Mouse (Mus musculus) adrenal gland, adult 2 months (tissue): Measurements from ENCODE around the gene Gaa. TPM values are rescaled to one million over a fixed set of nuclear protein-coding genes. Genes with fewer than 3 reads are reported as not detected.
A peak's percentile ranks its signal among the peaks of the same experiment; 100 is the strongest.

Experiments used
- DNase-seq: peaks from one replicate; pipeline ENCODE4 v3.0.0; 2021
- polyA plus RNA-seq: library from polyadenylated mRNA; depleted of rRNA; stranded (reverse); fragments of >200 nt; gene quantifications from 2 replicates; pipeline ENCODE4 v1.2.3, GENCODE M21; 2012; rRNA removed
- total RNA-seq, 2 experiments: library from RNA; stranded (reverse); gene quantifications; 2 replicates each; pipeline ENCODE4 v1.2.3; 2021

Gene Gaa
- total and polyA plus RNA-seq, 3 experiments: 119 to 377 (median 123) TPM

DNA sequence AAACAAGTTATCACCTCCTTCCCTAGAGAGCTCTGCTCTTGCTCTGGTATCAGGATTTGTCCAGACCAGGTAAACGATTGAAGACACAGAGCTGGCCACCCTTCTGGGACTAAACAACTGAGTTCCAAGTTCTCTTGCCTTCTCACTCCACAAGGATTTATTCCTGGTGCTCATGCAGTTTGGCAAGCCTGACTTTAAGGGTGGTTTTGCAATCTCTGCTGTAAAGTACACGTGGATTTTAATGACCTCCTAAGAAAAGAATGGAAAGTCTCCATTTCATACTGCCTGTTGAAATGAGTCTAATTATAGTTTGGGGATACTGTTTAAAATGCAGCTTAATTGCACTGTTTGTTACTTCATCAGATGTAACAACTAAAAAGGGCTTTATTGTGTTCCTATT is 33.3 kb downstream of the Gaa start:
- no peak for DNase-seq

DNA sequence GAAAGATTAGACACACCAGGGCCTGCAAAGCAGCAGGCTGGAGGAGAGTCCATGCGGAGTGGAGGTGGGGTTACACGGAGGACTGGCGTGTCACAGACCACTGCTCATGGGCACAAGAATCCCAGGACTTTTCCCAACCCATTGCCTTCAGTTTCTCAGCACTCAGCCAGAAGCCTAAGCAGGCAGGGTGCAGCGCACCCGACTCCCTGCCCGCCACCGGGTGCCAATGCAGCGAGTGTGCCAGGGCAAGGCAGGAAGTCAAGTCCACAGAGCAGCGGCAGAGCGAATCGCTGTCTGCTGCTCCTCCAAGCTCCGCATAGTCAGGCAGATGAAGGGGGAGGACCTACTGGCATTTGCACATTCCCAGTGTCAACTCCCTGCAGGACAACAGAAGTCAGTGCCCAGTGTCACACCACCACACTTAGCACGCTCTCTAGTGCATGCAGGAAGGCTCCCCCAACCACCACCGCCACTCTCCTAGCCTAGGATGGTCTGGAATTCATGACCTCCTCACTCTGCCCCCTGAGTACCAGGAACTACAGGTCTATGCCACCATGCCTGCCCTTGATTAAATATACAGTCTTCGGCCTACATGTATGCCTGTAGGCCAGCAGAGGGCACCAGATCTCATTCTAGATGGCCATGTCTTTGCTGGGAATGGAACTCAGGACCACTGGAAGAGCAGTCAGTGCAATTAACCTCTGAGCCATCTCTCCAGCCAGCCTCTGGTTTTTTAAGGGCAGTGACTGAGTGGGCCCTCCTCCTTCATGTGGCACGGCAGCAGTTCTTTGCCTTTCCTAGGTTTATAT is 37.4 kb downstream of the Gaa start:
- DNase-seq: peak; percentile 25

DNA sequence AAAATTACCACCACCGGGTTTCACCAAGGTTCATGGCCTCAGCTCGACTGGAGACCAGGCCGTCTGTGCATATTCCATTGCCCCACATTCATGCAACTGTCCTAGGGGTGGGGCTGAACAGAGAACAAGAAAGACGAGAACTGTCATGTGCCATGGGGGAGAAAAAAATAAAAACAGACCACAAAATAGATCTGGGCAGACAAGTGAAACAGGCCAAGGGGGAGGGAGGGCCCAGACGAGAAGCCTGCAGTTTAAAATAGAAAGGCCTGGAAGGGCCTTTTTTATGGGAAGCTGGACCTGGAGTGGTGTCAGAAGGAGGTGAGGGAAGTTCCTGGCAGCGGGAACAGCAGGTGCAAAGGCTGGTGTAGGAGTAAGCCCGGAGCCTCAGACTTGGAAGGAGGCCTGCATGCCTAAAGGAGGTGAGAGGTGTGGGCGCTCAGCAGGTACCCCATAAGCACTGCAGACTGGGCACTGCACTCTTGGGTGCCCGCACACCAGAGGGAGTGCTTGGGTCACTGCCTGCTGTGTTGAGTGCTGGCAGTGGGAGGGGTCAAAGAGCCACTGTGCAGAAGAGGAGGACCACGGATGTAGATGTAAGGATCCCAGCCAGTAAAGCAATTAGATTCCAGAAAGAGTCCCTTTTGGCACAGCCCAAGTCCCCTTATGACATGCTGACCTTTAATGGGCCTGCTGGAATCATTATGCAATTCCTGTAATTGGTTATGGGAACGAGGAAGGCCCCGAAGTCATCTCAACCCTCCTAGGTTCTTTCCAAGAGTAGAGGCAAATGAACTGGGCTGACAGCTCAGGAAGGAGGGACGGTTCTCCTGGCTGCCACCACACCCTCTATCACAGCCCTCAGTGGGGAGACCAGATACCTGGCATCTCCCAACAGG is 39.3 kb downstream of the Gaa start:
- DNase-seq: no peak

DNA sequence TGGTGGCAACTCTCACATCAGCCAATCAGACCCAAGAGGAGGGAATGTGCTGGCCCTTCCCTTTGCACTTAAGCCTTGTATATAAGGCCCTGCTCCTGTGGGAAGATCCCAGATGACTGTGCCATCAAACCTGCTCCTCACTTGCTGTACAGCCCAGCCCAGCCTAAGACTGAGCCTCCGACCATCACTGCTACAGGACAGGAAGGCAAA is 39.9 kb downstream of the Gaa start, which contains the start of gene Card14:
Card14 (plus strand) TSS at position 111 of the 210 bp plus-strand sequence.
- DNase-seq: no peak

DNA sequence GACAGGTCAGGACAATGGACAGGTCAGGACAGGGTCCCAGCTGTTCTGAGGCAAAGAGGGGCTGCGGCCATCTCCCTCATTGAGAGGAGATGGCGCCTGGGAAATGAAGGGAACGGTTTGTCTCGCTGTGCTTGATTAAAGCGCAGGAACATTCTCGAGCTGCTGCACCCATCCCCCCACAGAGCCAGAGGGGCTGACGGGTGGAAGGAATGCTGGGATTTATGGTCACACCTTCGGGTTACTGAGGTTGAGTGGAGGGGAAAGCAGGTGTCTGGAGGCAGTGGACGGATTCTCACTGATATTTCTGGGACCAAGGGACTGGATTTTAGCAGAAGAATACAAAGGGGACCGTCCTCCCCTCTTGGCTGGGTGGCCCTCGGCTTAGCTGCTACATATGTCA is 40.2 kb downstream of the Gaa start:
- DNase-seq: no peak

DNA sequence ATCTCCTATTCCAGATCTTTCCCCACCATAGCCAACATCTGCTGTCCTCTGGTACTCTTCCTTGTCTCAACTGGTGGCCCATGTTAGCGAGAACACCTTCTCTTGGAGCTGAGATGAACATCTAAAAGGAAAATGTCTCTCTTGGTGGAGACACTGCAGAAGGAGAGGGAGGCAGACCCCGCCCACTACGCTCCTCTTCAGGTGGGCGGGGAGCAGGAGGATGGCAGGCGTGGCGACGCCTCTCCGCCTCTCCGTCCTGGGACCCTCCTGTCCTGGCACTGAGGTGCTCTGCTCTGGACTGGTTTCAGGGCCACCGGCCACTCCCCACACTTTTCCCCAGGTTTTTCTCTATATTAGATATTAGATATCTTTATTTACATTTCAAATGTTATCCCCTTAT is 42.9 kb downstream of the Gaa start:
- no peak for DNase-seq

DNA sequence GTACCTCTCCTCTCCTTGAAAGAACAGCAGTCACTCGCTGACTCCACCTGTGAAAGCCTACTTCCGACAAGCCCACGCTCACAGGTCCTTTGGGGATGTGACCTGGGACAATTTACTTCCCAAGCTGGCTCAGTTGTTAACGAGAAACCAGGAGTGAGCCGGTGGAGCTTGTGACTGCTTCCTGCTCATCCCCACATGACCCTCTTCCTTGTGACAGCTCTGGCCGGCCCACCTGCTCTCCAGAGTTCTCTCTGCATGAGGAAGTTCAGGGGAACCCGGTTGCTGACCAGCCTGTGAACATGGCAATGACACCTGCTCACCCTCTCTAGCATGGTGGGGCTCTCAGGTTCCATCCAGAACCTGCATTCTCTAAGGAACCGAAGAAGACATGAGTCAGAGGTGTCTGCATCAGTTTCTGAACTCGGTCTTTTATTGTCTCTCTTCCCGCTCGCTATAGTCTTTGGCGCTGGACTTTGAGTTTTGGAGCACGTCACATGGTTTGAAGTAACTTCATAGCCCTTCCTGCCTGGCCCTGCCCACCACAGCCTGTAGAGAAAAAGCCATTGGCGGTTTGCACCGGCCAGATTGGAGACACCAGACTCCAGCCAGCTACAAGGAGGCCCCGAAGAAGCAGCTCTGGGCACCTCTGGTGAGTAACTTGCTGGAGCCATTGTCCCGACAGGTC is 46.7 kb downstream of the Gaa start:
- DNase-seq: no peak

DNA sequence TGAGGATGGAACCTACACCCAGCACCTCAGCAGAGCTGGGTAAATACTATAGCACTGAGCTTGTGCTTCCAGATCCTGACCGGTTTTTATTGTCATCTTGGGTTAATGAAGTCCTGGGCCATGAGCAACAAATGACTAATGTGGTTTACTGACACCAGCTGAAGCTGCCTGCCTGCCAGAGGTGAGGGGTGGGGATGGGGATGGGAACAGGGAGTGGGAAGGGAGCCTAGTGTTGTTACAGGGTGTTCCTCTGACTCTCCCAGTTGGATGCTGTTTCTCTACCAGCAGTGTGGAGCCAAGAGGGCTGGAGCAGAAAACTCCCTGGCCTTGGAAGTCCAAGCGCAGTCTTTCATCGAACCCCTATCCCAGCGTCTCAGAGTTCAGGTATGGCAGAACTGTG is 49.0 kb downstream of the Gaa start:
- no peak for DNase-seq

DNA sequence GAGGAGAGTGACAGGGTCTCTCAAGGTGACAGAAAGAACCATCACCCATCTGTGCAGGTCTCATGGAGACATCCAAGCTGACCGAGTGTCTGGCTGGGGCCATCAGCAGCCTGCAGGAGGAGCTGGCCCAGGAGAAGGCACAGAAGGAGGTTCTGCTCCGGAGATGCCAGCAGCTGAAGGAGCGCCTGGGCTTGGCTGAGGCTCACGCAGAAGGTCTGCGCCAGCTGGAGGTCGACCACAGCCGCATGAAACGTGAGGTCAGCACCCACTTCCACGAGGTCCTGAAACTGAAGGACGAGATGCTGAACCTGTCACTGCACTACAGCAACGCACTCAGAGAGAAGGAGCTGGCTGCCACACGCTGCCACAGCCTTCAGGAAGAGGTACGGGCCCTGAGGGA is 54.8 kb downstream of the Gaa start:
- no peak for DNase-seq

DNA sequence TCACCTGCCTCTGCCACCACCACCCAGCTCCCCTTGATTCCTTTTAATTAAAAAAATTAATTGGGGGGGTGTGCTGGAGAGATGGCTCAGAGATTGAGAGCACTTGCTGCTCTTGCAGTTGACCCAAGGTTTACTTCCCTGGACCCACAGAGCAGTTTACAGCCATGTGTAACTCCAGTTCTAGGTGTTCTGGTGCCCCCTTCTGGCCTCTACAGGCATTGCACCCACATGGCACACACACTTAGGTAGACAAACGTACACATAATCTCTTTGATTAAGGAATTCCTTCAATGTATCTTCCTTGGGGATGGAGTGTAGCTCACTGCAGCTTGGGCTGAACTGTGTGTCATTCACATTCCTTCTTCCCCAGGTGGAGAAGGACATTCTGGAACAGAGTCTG is 57.4 kb downstream of the Gaa start:
- DNase-seq: no peak

DNA sequence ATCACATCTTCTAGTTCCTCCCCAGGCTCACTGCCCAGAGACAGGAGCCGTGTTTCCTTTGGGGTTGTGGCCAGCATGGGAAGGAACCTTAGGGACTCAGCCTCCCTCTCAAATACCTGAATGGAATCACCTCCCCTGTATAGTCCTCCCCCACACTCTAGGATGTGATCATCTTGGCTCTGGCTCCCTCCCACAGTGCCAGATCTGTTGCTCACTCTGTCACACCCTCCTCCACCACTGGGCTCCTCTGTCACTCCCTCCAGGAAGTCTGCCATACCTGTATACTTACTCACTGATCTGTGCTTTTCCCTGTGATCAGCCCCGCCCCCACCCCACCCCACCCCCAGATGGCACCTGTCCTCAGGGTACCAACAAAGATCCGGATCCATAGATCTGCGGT is 62.9 kb downstream of the Gaa start:
- DNase-seq: no peak

DNA sequence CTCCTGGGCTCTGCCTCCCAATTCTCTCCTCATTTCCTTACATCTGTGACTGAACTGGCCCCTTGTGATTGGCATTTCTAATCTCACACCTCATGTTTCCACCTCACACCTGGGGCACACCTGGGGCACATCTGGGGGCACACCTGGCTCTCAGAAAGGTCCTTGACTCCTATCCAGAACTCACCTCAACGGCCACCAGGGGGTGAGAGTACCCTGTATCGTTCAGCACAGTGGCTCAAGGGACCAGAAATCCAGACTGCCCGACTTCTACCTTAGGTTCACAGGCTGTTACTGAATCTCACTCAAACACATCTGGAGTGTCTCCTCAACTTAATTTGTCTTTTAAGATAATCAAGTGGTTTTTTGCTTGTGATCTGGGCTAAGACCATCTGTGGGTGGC is 64.3 kb downstream of the Gaa start:
- no peak for DNase-seq

Other genes starting within 250 kb of the Gaa start
- 1 to 10 TPM; 5.1 to 5.3 TPM for gene Cbx2, start 244.9 kb upstream of the Gaa start, total RNA-seq
- 2.7 and 2.9 TPM in 2 replicates for gene Cbx2, start 244.9 kb upstream of the Gaa start, polyA plus RNA-seq
- gene Cbx8, start 226.9 kb upstream of the Gaa start, total RNA-seq: 10 to 100 TPM; 16.3 to 22.9 TPM
- gene Cbx8, start 226.9 kb upstream of the Gaa start, polyA plus RNA-seq: 11.3 and 12.2 TPM in 2 replicates
- 100 to 1,000 TPM; 144 to 197 TPM for gene Cbx4, start 181.7 kb upstream of the Gaa start, total RNA-seq
- 89.0 and 127 TPM in 2 replicates for gene Cbx4, start 181.7 kb upstream of the Gaa start, polyA plus RNA-seq
- gene Tbc1d16, start 39.4 kb upstream of the Gaa start, total RNA-seq: 10 to 100 TPM; 12.8 to 24.5 TPM
- 6.2 and 7.3 TPM in 2 replicates for gene Tbc1d16, start 39.4 kb upstream of the Gaa start, polyA plus RNA-seq
- gene Ccdc40, start 39.3 kb upstream of the Gaa start, total RNA-seq: under 1 TPM; 0.26 to 0.83 TPM
- 0.34 and 1.1 TPM in 2 replicates for gene Ccdc40, start 39.3 kb upstream of the Gaa start, polyA plus RNA-seq
- 100 to 1,000 TPM; 117 to 126 TPM for gene Eif4a3, start 32.2 kb downstream of the Gaa start, total RNA-seq
- gene Eif4a3, start 32.2 kb downstream of the Gaa start, polyA plus RNA-seq: 38.7 and 44.4 TPM in 2 replicates
- gene Card14, start 39.9 kb downstream of the Gaa start, total RNA-seq: 1 to 10 TPM in 1 of 2 experiments, not detected in 1; 1.0 TPM
- gene Card14, start 39.9 kb downstream of the Gaa start, polyA plus RNA-seq: 0.55 and 1.3 TPM in 2 replicates
- gene Sgsh, start 87.6 kb downstream of the Gaa start, total RNA-seq: 10 to 100 TPM; 19.6 to 22.4 TPM
- gene Sgsh, start 87.6 kb downstream of the Gaa start, polyA plus RNA-seq: 74.4 and 92.1 TPM in 2 replicates
- gene Slc26a11, start 87.7 kb downstream of the Gaa start, total RNA-seq: 1 to 10 TPM; 5.1 to 6.9 TPM
- 22.6 and 26.9 TPM in 2 replicates for gene Slc26a11, start 87.7 kb downstream of the Gaa start, polyA plus RNA-seq
- 10 to 100 TPM; 20.8 to 27.3 TPM for gene Rnf213, start 125.2 kb downstream of the Gaa start, total RNA-seq
- 11.4 and 12.5 TPM in 2 replicates for gene Rnf213, start 125.2 kb downstream of the Gaa start, polyA plus RNA-seq
- 10 to 100 TPM; 12.1 to 18.9 TPM for gene Endov, start 223.5 kb downstream of the Gaa start, total RNA-seq
- 12.8 and 14.7 TPM in 2 replicates for gene Endov, start 223.5 kb downstream of the Gaa start, polyA plus RNA-seq